Comparison of ENCODE assay signal across 8 mouse cellular contexts in genomic region chr17:28204052-28204720, GRCm38 (mm10). TPM values are rescaled to one million over a fixed set of nuclear protein-coding genes. Genes with fewer than 3 reads are reported as not detected.
DNase-seq lines count a peak whose midpoint lies in the region.

No protein-coding gene starts in this region.

- peak; percentile 92 for DNase-seq in heart, adult 11 months
- no peak for DNase-seq in heart, adult 8-10 months (ENCODE audit: low spot score)
- DNase-seq in 3T3-L1 (ENCODE audit: low read depth, low spot score) = peak; percentile 59
- DNase-seq in T-cell, adult 2 months (ENCODE audit: low spot score) = peak; percentile 72
- peak; percentile 63 for DNase-seq in embryo, embryonic 9.5 days (ENCODE audit: extremely low spot score)
- peak; percentile 47 to 60 for DNase-seq in kidney, postnatal 25 days
- DNase-seq in natural killer cell, adult 2 months (ENCODE audit: low spot score in 2 of 2) = peak; percentile 56 to 71
- DNase-seq in testis, postnatal 14 days (ENCODE audit: low spot score) = peak; percentile 37

RNA-seq across cellular contexts. Expression of gene Def6, which starts 3.4 kb away (rescaled TPM):
- total RNA-seq in heart, adult 8-10 months (2022) = 1 to 10 TPM; 2.5 to 4.0 (median 3.6) TPM

RNA-seq across cellular contexts. Expression of gene Zfp523, which starts 27.3 kb away (rescaled TPM):
- 10 to 100 TPM; 12.2 to 18.5 (median 14.2) TPM for total RNA-seq in heart, adult 8-10 months (2022)

RNA-seq across cellular contexts. Expression of gene Ppard, which starts 28.3 kb away (rescaled TPM):
- 10 to 100 TPM; 32.4 to 33.8 (median 33.1) TPM for total RNA-seq in heart, adult 8-10 months (2022)
